Mouse (Mus musculus): ENCODE data around the gene Lrpprc. TPM values are rescaled to one million over a fixed set of nuclear protein-coding genes. Genes with fewer than 3 reads are reported as not detected.

Gene Lrpprc
- total and polyA plus RNA-seq, 3 experiments = 54.4 to 73.8 (median 65.9) TPM

DNA sequence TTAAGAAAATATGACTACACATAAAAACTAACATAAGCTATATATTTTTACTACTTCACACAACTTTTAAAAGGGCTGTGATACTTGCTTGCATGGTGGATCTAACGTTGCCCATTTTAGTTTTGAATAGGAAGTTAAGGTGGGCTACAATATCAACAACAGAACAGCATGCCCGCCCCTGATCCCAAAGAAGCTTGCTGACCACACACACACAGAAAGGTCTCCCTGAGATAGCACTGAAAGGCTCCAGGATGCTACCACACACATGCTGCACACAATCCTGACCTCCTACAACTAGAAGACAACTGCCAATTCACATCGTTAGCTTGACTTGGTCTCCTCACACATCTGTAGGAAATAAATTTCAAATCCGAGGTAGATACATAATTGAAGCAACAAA is 46.3 kb downstream of the Lrpprc start:
- DNase-seq (ENCODE audit: extremely low read depth) = no peak
- TF ChIP-seq NELFE (IDR thresholded peaks at IDR 0.05; ENCODE audit: low read depth, low read length) (no peak), PAX5 (IDR thresholded peaks at IDR 0.05; ENCODE audit: low read length) (no peak), MYC (IDR thresholded peaks at IDR 0.05; ENCODE audit: low read depth, low read length) (no peak), ELF1 (IDR thresholded peaks at IDR 0.05; ENCODE audit: low read depth, low read length) (no peak)
- dilution Hi-C loops (cut with MboI; ENCODE audit: extremely low pct_ligation_motif_present, extremely low pct_unique_long_range_greater_than_20kb, low sequenced_read_pairs) = no loop called here

GRCm38 (mm10) chr17:84738073-84738797 is 52.4 kb downstream of the Lrpprc start:
- in situ Hi-C loops (cut with MboI; ENCODE audit: low pct_ligation_motif_present, low pct_unique_long_range_greater_than_20kb, low sequenced_read_pairs) (no loop called here), dilution Hi-C loops (cut with MboI; ENCODE audit: extremely low pct_ligation_motif_present, extremely low pct_unique_long_range_greater_than_20kb, low sequenced_read_pairs) (no loop called here)
- Histone ChIP-seq H3K4me1 (ENCODE audit: control insufficient read depth in 1 of 2, insufficient read depth in 2 of 2) (peaks cover 4 to 20% of the 10 kb centered on the region in 2 experiments; a peak in 2 of 4 replicates), H3K4me2 (ENCODE audit: insufficient read depth, low read depth, poor library complexity, severe bottlenecking) (no peak overlapping the region), H3K27ac (ENCODE audit: insufficient read depth, low read depth) (no peak overlapping the region), H3K9ac (ENCODE audit: insufficient read depth, low read depth) (no peak overlapping the region), H3K4me3 (replicated peaks in 1 of 3; ENCODE audit: low read depth in 2 of 3, low read length in 2 of 3, poor library complexity in 1 of 3) (no peak overlapping the region), H3K27me3 (replicated peaks) (no peaks in the 10 kb centered on the region), H3K79me2 (replicated peaks; ENCODE audit: control insufficient read depth, extremely low read depth, insufficient read depth, poor library complexity, severe bottlenecking) (no peaks in the 10 kb centered on the region), H3K36me3 (replicated peaks in 1 of 2; ENCODE audit: control insufficient read depth in 1 of 2, insufficient read depth in 1 of 2, low read length in 1 of 2) (peaks cover 18 to 59% of the 10 kb centered on the region in 2 experiments), H3K9me3 (replicated peaks; ENCODE audit: low read length) (no peaks in the 10 kb centered on the region)
- TF ChIP-seq ZC3H11A (IDR thresholded peaks at IDR 0.05; ENCODE audit: low read depth, low read length) (no peak), ZMIZ1 (IDR thresholded peaks at IDR 0.05; ENCODE audit: low read depth, low read length) (no peak), CHD1 (IDR thresholded peaks at IDR 0.05; ENCODE audit: low read depth, low read length) (no peak), ZKSCAN1 (IDR thresholded peaks at IDR 0.05; ENCODE audit: borderline replicate concordance, low read depth, low read length) (no peak), ETS1 (conservative IDR thresholded peaks at IDR 0.05; ENCODE audit: low read depth, low read length) (no peak), MAFK (IDR thresholded peaks at IDR 0.05; ENCODE audit: insufficient replicate concordance, low read length) (no peak)
- no peak for DNase-seq (ENCODE audit: extremely low read depth)

More for the DNA sequence above, 46.3 kb downstream of the Lrpprc start:
- Histone ChIP-seq H3K4me3 (replicated peaks in 1 of 3; ENCODE audit: low read depth in 2 of 3, low read length in 2 of 3, poor library complexity in 1 of 3) (no peak overlapping the region), H3K9me3 (replicated peaks; ENCODE audit: low read length) (no peaks in the 10 kb centered on the region), H3K27me3 (replicated peaks) (no peaks in the 10 kb centered on the region), H3K4me1 (ENCODE audit: control insufficient read depth in 1 of 2, insufficient read depth in 2 of 2) (peaks cover 0 to 11% of the 10 kb centered on the region in 2 experiments; a peak in 2 of 4 replicates), H3K79me2 (replicated peaks; ENCODE audit: control insufficient read depth, extremely low read depth, insufficient read depth, poor library complexity, severe bottlenecking) (no peaks in the 10 kb centered on the region), H3K27ac (ENCODE audit: insufficient read depth, low read depth) (no peak overlapping the region), H3K4me2 (ENCODE audit: insufficient read depth, low read depth, poor library complexity, severe bottlenecking) (no peak overlapping the region), H3K36me3 (replicated peaks in 1 of 2; ENCODE audit: control insufficient read depth in 1 of 2, insufficient read depth in 1 of 2, low read length in 1 of 2) (peaks cover 14 to 61% of the 10 kb centered on the region in 2 experiments), H3K9ac (ENCODE audit: insufficient read depth, low read depth) (no peak overlapping the region)
- in situ Hi-C loops (cut with MboI; ENCODE audit: low pct_ligation_motif_present, low pct_unique_long_range_greater_than_20kb, low sequenced_read_pairs) = no loop called here

DNA sequence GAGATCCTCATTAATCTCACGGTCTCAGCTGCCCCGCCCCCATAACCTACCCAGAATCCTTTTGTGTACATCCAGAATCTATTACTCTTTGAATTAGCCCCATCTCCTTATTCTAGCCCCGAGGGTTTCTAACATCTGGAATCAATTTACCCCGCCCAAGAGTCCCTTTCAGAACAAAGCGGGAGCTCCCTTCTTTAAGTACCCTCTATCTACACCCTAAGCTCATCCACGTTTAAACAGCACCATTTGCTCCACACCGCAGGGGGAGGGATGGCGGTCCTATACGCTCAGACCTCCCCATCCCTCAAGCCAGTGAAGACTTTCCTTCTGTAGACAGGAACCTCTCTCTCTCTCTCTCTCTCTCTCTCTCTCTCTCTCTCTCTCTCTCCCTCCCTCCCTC is 53.9 kb downstream of the Lrpprc start:
- in situ Hi-C loops (cut with MboI; ENCODE audit: low pct_ligation_motif_present, low pct_unique_long_range_greater_than_20kb, low sequenced_read_pairs) = no loop called here
- H3K4me1 ChIP-seq (ENCODE audit: control insufficient read depth in 1 of 2, insufficient read depth in 2 of 2) = peaks cover 4 to 17% of the 10 kb centered on the region in 2 experiments; a peak in 2 of 4 replicates
- H3K9ac ChIP-seq (ENCODE audit: insufficient read depth, low read depth) = no peak overlapping the region
- H3K9me3 ChIP-seq (replicated peaks; ENCODE audit: low read length) = no peaks in the 10 kb centered on the region
- no peak overlapping the region for H3K27ac ChIP-seq (ENCODE audit: insufficient read depth, low read depth)
- DNase-seq (ENCODE audit: extremely low read depth) = no peak
- TF ChIP-seq HCFC1 (IDR thresholded peaks at IDR 0.05; ENCODE audit: low read depth, low read length) (no peak), GABPA (IDR thresholded peaks at IDR 0.05; ENCODE audit: insufficient replicate concordance, low read depth, low read length) (no peak), CTCF (conservative IDR thresholded peaks at IDR 0.05 in 1 of 2, IDR thresholded peaks at IDR 0.05 in 1 of 2; ENCODE audit: low read depth in 2 of 2, low read length in 2 of 2) (no peak), ZNF384 (IDR thresholded peaks at IDR 0.05; ENCODE audit: low read depth, low read length) (no peak), CHD2 (IDR thresholded peaks at IDR 0.05; ENCODE audit: low read length) (no peak), PAX5 (IDR thresholded peaks at IDR 0.05; ENCODE audit: low read length) (no peak), ZC3H11A (IDR thresholded peaks at IDR 0.05; ENCODE audit: low read depth, low read length) (no peak), RAD21 (IDR thresholded peaks at IDR 0.05; ENCODE audit: low read depth, low read length) (no peak)
- dilution Hi-C loops (cut with MboI; ENCODE audit: extremely low pct_ligation_motif_present, extremely low pct_unique_long_range_greater_than_20kb, low sequenced_read_pairs) = no loop called here
- no peak overlapping the region for H3K4me2 ChIP-seq (ENCODE audit: insufficient read depth, low read depth, poor library complexity, severe bottlenecking)
- no peaks in the 10 kb centered on the region for H3K27me3 ChIP-seq (replicated peaks)
- H3K4me3 ChIP-seq (replicated peaks in 1 of 3; ENCODE audit: low read depth in 2 of 3, low read length in 2 of 3, poor library complexity in 1 of 3) = no peak overlapping the region
- H3K79me2 ChIP-seq (replicated peaks; ENCODE audit: control insufficient read depth, extremely low read depth, insufficient read depth, poor library complexity, severe bottlenecking) = no peaks in the 10 kb centered on the region
- H3K36me3 ChIP-seq (replicated peaks in 1 of 2; ENCODE audit: control insufficient read depth in 1 of 2, insufficient read depth in 1 of 2, low read length in 1 of 2) = peaks cover 21 to 58% of the 10 kb centered on the region in 2 experiments

Measured in CH12.LX (cell line).